Mouse (Mus musculus): ENCODE data around the gene Hoxc5. TPM values are rescaled to one million over a fixed set of nuclear protein-coding genes. Genes with fewer than 3 reads are reported as not detected.

Gene Hoxc5
- total RNA-seq, 4 experiments from 2014 or later: 1.6 to 3.4 (median 2.4) TPM

- DNase-seq (ENCODE audit: low spot score in 2 of 2): no peak
Measured at GRCm38 (mm10) chr15:102988078-102988477, 20.8 kb downstream of the Hoxc5 start.

GRCm38 (mm10) chr15:102990461-102991397 lies 23.5 kb downstream of the Hoxc5 start, which contains the start of gene Hoxc8:
Gene Hoxc8 (plus strand): TSS chr15:102990607.
- no peak for DNase-seq (ENCODE audit: low spot score in 2 of 2)

DNA sequence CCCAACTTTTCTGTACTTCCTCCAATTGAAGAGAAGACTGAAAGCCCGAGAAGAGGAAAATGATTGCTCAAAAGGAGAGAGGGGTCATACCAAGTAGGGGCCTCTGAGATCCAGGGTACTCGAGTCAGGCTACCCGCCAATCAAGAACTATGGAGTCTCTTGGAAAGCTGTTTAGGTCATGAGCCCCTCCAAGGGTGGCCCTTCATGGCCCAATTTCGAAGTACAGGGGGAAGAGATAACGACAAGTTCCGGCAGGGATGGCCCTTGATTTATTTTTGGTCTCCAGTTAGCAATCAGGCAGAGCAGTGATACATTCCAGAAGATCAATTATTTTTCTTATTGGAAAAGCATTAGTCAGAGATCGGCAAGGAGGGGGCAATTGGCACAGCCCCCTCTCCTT lies 24.5 kb downstream of the Hoxc5 start:
- no peak for DNase-seq (ENCODE audit: low spot score in 2 of 2)

- DNase-seq (ENCODE audit: low spot score in 2 of 2): no peak
Measured at GRCm38 (mm10) chr15:102992206-102992605, 25.0 kb downstream of the Hoxc5 start.

DNA sequence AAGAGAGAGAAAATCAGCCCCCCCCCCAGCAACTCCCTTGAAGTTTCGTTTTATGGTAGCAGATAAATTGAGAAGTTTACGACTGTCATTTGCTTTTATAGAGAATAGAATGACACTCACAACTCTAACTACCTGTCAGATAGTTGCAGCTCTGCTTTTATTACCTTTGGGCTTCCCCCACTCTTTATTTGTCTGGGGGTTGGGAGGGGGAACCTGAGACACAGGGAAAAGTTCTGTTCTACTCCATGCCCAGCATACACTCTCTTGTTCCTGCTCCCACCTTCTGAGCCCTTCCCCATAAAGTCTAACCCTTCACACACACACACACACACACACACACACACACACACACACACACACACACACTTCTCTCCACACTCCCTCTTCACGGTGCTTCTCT lies 25.6 kb downstream of the Hoxc5 start:
- no peak for DNase-seq (ENCODE audit: low spot score in 2 of 2)

DNA sequence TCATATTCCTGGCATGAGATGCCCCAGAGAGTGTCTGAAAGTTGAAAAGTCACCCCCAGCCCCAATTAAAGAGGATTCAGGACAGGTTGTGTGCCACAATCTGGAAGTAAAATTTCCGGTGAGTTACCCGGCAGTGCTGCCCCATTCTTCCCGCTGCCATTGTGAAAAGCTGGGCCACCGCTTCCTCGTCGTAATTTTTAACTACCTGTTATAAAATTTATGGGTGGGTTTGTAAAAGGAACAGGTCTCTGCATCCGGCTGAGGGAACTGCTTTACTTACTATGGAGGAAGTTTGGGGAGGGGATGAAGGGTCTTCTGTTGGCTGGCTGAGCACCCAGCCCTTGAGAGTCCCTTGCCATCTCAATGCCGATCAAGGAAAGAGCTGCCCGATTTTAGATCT lies 29.3 kb downstream of the Hoxc5 start:
- no peak for DNase-seq (ENCODE audit: low spot score in 2 of 2)

- no peak for DNase-seq (ENCODE audit: low spot score in 2 of 2)
Measured at GRCm38 (mm10) chr15:102997431-102997830, 30.2 kb downstream of the Hoxc5 start.

- no peak for DNase-seq (ENCODE audit: low spot score in 2 of 2)
Measured at GRCm38 (mm10) chr15:102997939-102998355, 30.7 kb downstream of the Hoxc5 start, which contains the start of gene Hoxc6. Gene Hoxc6 (plus strand): TSS chr15:102998257.

DNA sequence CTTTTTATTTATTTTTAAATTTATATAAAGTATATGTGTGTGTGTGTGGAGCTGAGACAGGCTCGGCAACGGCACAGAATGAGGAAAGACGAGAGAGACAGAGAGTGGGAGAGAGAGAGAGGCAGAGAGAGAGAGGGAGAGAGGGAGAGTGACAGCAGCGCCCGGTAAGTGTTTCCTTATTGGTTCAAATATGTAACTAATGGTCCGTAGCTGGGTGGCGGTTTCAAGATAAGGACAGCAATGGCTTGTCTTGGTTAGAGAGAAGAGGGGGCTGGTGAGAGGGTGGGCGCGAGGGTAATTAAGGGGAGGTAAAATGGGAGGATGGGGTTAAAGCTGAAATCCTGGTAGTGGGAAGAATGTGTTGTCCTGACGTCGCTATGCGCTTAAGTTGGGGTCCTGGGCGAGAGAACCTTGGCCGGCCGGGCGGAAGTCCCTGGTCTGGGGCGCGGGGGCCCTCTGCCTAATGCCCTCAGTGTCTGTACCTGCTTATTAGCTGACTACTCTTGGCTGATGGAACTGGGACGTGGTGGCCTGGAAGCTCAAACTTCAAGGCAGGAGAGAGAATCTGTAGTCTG lies 31.5 kb downstream of the Hoxc5 start:
- no peak for DNase-seq (ENCODE audit: low spot score in 2 of 2)

DNA sequence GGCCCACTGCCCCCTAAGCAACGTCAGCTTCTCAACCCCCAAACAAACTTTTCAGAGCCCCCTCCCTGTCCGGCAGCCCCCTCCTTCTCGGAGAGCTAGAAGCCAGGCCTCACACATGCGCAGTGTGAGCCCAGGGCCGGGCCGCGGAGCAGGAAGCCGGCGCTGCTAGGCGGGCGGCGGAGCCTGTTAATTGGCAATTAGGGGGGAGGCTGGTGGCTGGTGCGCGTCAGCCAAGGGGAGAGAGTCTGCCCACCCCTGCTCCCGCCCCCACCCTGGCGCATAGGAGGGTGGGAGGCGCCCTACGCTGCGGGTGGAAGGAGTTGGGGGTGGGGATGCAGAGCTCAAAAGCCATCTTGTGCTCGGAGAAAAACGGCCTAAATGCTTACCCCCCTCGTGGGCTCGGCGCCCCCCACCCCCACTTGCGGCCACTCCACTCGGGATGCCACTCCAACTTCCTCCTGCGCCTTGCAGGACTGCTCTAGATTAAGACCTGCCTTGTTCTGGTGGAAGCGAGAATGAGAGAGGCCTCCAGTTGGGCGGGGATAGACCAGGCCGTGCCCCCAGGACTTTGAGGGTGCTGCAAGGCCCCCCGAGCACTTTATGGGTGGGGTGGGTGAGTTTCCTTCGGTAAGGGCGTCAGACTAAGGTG lies 32.1 kb downstream of the Hoxc5 start:
- peak; percentile 85 to 91 for DNase-seq (ENCODE audit: low spot score in 2 of 2)

GRCm38 (mm10) chr15:102999955-103000354 lies 32.7 kb downstream of the Hoxc5 start:
- DNase-seq (ENCODE audit: low spot score in 2 of 2): no peak

GRCm38 (mm10) chr15:103000501-103000901 lies 33.3 kb downstream of the Hoxc5 start:
- DNase-seq (ENCODE audit: low spot score in 2 of 2): no peak

DNA sequence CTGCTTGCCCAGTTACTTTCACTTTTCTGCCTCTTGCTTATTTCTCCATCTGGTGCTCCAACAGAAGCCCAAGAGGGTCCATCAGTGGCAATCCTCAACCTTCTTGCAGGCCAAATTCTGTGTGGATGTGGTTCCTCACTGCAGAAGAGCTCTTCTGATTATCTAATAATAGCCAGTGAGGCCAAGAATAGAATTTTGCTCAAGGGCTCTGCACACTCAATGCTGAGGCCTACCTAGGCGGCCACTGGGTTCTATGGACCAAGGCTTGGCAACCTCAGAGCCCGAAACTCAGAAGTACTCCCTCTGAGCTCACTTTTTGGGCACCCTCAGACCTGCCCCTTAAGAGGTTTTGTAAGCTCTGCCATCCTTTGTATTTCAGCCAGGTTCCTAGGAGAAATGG lies 34.1 kb downstream of the Hoxc5 start:
- no peak for DNase-seq (ENCODE audit: low spot score in 2 of 2)

DNA sequence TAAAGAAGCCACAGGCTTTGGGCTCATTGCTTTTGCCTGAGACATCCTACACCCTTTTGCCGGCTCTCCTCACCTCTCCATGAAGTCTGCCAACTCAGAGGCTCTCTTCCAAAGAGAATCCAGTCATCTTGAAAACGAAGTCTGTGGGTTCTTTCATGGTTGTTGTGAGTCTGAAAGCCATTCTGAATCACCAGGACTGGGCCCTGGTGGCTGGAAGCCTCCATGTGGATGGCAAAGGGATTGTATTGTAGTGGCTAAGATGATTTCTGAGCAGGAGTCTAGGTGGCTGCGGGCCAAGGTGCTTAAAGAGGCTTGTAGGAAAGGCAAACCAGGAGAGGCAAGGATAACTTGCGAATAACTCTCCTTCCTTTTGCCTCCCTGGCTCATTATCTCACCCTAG lies 34.9 kb downstream of the Hoxc5 start:
- no peak for DNase-seq (ENCODE audit: low spot score in 2 of 2)

DNA sequence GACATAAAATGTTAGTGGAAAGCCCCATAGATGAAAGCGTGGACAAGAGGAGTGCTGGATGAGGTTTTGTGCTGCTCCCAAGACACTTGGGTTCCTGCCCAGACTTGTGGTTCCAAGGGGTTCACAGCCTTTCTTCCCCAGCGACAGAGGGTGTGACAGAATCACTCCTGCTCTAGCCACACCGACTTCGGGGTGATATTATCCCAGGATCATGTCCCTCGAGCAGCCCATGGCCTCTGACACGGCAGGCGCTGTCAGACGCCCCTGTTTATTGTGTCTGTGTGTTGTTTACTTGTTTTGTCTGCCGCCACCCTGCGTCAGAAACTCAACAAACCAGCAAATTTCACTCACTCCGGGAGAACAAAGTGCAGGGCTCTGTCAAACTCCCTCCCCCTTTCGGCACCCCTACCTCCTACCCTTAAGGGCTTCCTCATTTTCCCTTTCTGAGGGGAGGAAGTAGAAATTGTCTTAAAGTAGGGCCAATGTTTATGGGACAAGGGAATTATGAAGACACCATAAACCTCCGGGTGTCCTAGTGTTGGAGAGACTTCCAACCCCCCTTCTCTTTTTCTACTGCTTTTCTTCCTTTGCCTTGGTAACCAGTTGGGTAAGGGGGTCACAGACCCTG lies 35.7 kb downstream of the Hoxc5 start:
- no peak for DNase-seq (ENCODE audit: low spot score in 2 of 2)

DNA sequence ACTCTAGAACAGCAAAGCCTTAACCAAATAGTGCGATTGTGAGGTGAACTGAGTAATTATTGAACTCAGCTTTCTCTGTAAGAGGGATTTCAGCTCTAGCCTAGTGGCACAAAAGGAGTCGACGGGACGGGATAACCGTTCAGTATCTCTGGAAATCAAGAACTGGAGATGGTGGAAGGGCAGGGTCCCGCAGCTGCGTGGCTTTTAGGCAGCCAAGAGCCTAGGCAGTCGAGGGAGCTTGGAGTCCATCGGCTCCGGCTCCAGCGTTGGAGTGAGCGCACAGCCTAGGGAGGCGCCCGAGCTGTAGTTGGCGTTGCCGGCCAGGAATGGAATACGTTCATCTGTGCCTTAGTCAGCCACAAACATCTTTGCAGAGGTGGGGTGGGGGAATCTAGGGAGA lies 38.1 kb downstream of the Hoxc5 start:
- peak in 1 of 2 experiments; percentile 40 for DNase-seq (ENCODE audit: low spot score in 2 of 2)

DNA sequence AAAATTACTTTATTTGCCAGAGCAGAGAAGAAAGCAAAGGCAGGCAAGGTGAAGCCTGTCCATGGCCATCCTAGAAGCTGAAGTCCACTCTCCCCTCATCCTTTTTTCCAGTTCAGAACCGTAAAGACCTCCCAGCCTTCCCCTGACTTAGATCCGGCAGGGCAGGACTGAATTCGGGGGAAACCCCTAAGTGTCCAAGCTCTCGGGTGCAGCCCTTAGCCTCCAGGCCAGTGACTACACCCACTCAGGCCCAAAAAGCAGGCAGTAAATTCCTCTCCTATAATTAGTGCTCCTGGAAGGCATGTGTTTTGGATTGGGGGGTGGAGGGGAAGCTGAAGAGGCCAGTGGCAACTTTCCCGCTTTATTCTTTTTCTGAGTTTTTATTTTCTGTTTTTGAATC lies 38.6 kb downstream of the Hoxc5 start:
- no peak for DNase-seq (ENCODE audit: low spot score in 2 of 2)

DNA sequence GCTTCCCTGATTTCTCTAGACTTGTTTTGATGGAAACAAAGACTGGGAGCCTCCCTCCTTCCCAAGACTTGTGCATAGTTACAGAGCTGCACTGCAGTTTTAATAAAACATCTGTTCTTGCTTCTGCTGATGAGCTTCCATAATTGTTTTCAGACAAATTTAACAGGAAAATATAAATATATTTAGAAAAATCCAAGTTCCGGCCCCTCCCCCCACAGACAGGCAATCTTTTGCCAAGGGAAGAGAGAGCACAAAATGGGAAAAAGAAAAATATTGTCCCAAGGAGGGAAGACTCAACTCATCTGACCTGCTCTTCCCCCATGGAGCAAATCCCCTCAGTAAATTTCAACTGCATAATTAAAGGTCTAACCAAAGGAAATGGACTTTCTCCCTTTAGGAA lies 39.1 kb downstream of the Hoxc5 start:
- DNase-seq (ENCODE audit: low spot score in 2 of 2): no peak

DNA sequence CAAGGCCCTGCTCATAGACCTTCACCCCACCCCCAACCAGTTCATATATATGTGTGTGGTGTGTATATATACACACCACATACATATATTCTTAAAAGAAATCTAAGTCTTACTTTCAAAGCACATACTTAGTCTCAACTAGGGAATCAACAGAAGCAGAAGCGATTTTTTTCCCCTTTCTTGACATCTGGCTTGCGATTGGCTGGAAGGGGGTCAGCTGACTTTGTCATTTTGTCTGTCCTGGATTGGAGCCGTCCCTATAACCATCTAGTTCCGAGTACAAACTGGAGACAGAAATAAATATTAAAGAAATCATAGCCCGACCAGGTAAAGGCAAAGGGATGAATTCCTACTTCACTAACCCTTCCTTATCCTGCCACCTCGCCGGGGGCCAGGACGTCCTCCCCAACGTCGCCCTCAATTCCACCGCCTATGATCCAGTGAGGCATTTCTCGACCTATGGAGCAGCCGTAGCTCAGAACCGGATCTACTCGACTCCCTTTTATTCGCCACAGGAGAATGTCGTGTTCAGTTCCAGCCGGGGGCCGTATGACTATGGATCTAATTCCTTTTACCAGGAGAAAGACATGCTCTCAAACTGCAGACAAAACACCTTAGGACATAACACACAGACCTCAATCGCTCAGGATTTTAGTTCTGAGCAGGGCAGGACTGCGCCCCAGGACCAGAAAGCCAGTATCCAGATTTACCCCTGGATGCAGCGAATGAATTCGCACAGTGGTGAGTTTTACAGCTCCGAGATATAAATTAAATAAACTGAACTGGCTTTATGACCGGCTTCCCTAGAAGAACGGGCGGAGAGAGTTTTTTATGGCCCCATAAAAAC lies 42.2 kb downstream of the Hoxc5 start:
- no peak for DNase-seq (ENCODE audit: low spot score in 2 of 2)

DNA sequence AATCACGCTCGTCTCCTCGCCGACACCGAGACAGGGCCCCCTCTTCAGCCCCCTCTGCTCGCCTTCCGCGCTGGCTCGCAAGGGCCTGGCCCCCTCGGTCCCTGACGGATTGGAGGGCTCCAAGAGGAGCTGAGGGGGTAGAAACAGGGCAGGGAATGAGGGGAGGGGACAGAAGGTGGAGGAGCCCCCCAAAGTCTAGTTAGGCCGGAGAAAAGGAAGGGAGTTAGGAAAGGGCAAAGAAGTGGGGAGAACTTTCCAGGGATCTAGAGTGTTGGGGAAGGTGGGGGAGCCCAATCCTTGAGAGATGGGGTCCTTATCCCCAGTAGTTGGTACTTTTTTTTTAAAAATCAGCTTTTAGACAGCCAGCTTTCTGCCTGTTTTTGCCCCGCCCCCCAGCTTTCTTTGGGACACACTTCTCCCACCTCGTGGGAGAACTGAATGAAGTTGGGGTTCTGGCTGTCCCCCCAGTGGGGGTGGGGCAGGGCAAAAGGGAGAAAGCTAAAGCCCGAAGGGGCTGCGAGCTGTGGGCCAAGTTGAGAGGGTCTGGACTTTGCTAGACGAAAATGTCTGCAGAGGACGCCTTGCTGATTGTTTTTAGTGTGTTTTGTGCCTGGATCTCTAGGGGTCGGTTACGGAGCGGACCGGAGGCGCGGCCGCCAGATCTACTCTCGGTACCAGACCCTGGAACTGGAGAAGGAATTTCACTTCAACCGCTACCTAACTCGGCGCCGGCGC lies 43.0 kb downstream of the Hoxc5 start:
- no peak for DNase-seq (ENCODE audit: low spot score in 2 of 2)

Measured in gastrocnemius, adult 8-10 months (tissue).